Mouse (Mus musculus) retina, embryonic 14.5 days (tissue): Measurements from ENCODE around the gene Bst2.

ENCODE experiments used
- DNase-seq: peaks from one replicate; pipeline ENCODE4 v3.0.0-alpha.2; 2015; ENCODE audit warnings: low spot score

Bst2 gene

GRCm38 (mm10) chr8:71558958-71559690 is 21.9 kb upstream of the Bst2 start:
- peak; percentile 66 for DNase-seq

- DNase-seq: no peak
Measured at GRCm38 (mm10) chr8:71558071-71558957, 21.1 kb upstream of the Bst2 start, which contains the start of gene Tmem221. TSS of gene Tmem221 (minus strand) at chr8:71558871.

GRCm38 (mm10) chr8:71554644-71555043 is 17.4 kb upstream of the Bst2 start:
- DNase-seq: no peak

- DNase-seq: no peak
Measured at GRCm38 (mm10) chr8:71554001-71554400, 16.7 kb upstream of the Bst2 start.

GRCm38 (mm10) chr8:71552770-71553169 is 15.5 kb upstream of the Bst2 start:
- no peak for DNase-seq

- DNase-seq: no peak
Measured at GRCm38 (mm10) chr8:71550754-71551153, 13.5 kb upstream of the Bst2 start.

- no peak for DNase-seq
Measured at GRCm38 (mm10) chr8:71547590-71547989, 10.3 kb upstream of the Bst2 start.

- DNase-seq: no peak
Measured at GRCm38 (mm10) chr8:71545053-71545452, 7.8 kb upstream of the Bst2 start.

GRCm38 (mm10) chr8:71543755-71544154 is 6.5 kb upstream of the Bst2 start:
- no peak for DNase-seq

GRCm38 (mm10) chr8:71542632-71543343 is 5.5 kb upstream of the Bst2 start, which contains the start of gene Mvb12a:
TSS of gene Mvb12a (plus strand) at chr8:71542922.
- DNase-seq: peak; percentile 100

GRCm38 (mm10) chr8:71535663-71536062 is 1.6 kb downstream of the Bst2 start:
- no peak for DNase-seq

GRCm38 (mm10) chr8:71534263-71534810 is 2.9 kb downstream of the Bst2 start:
- no peak for DNase-seq

GRCm38 (mm10) chr8:71530735-71531467 is 6.4 kb downstream of the Bst2 start:
- peak; percentile 83 for DNase-seq

GRCm38 (mm10) chr8:71528362-71529073 is 8.7 kb downstream of the Bst2 start:
- DNase-seq: no peak

- DNase-seq: peak; percentile 59
Measured at GRCm38 (mm10) chr8:71527162-71527870, 9.9 kb downstream of the Bst2 start.

- DNase-seq: peak; percentile 43
Measured at GRCm38 (mm10) chr8:71526272-71526671, 11.0 kb downstream of the Bst2 start.

GRCm38 (mm10) chr8:71525226-71526050 is 11.8 kb downstream of the Bst2 start, which contains the start of gene Ccdc194:
TSS of gene Ccdc194 (minus strand) at chr8:71525711.
- DNase-seq: no peak

- DNase-seq: peak; percentile 96
Measured at GRCm38 (mm10) chr8:71521634-71522033, 15.6 kb downstream of the Bst2 start.
